Mouse (Mus musculus) gastrocnemius, postnatal 25 days (tissue): ENCODE measurements around the gene Slco1a5. TPM values are rescaled to one million over a fixed set of nuclear protein-coding genes. Genes with fewer than 3 reads are reported as not detected.
"Not testable (repeated sequence)": the region's sequence is repeated elsewhere in the genome, so short reads cannot be mapped to it uniquely, and the experiment has no call there.

Experiments
- DNase-seq: peaks from one replicate; pipeline ENCODE4 v3.0.0; 2022
- total RNA-seq, 2 experiments: library from RNA; stranded (reverse); gene quantifications; 1 replicate in 1 of 2; 2 replicates in 1 of 2; pipeline ENCODE4 v1.2.3; 2021

The Slco1a5 gene
- total RNA-seq, 2 experiments from 2014 or later = not detected

DNA sequence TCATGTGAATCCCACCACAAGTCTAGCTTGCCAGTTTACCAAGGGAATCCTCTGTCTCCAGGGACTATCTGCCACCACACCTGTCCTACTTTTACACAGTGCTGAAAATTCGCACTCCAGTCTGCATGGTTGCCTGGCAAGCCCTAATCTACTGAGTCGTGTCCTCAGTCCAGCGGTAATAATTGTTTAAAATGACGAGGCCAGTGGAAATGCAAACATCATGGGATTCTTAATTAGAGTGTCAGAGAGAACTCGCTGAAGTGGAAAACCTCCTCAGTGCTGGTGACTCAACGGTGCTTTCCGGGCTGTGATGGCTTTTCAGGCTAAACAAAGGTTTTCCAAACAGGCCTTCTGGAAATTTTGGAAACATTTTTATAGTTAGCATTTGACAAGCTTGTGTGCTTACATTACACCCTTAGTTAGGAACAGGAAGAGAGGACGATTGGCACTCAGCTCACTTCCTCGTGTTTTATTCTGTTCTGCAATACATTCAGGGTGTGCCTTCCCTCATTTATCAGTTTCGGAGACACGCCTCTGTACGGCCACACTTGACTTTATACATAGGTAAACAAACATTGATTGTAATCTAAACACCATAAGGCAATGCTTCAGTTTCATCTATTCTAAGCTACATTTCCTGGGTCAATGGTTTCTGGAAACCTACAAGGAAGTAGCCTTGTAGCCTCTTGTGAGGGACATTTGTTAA, 33.2 kb downstream of the Slco1a5 start:
- DNase-seq = no peak

DNA sequence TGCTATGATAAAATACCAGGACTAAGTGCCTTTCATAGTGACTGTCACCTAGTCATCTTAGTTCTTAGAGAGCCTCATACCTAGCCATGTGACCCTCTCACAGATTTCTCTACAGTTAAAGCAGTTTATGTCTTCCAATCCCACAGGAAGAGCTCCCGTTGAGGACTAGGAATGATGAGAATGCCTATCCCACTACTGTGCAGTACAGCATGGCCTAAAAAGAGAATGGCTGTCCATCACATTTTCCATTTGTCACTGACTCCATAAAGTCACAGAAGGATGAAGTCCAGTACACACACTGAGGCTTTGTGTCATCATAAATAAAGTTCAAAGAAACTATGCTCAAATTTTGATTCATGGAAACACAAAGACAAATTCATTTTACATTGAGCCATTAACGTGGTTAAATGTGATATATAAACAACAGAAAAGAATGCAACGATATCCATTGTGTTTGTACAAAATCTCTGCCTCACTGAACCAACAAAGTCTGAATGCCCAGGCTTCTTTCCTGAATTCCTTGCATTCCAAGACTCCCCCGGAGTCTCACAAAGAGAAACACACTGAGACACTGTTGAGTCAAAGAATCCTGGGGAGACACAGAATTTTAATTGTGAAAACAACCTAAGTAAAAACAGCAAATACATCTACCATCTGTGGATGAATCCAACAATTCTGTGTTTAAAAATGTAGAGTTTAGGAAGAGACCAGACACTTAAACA, 46.9 kb downstream of the Slco1a5 start:
- no peak for DNase-seq

DNA sequence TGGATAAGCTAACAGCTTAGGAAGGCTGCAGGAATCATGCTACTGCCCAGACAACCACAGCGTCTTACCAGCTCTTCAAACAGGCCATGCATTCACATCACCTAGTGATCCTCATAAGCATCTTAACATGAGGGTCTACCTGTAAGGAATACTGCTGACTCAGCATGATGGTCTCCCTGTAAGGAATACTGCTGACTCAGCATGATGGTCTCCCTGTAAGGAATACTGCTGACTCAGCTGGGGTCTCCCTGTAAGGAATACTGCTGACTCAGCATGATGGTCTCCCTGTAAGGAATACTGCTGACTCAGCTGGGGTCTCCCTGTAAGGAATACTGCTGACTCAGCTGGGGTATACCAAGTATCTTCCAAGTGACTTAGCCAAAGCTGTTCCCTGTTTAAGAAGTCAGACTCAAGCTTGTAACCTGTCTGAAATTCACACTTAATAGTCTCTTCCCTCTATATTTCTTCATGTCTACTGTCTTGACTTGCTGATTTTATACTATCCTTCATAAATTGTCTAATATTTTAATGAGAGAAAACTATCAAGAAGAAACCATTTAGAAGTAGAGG, 72.0 kb downstream of the Slco1a5 start:
- not testable (repeated sequence) for DNase-seq

DNA sequence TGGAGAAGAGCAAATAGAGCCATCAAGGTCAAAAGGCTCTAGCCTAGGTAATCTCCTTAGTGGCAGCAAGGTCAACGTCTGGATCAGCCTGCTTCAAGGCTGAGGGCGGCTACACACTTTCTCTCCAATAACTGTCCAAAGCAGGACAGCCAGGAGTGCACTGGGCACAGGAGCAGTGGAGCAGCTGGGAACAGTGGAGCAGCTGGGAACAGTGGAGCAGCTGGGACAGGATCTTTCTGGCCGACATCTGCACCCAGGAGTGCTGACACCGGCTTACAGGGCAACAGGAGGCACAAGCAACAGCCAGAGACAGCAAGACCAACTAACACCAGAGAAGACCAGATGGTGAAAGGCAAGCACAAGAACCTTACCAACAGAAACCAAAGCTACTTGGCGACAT, 77.7 kb downstream of the Slco1a5 start:
- DNase-seq = no peak

DNA sequence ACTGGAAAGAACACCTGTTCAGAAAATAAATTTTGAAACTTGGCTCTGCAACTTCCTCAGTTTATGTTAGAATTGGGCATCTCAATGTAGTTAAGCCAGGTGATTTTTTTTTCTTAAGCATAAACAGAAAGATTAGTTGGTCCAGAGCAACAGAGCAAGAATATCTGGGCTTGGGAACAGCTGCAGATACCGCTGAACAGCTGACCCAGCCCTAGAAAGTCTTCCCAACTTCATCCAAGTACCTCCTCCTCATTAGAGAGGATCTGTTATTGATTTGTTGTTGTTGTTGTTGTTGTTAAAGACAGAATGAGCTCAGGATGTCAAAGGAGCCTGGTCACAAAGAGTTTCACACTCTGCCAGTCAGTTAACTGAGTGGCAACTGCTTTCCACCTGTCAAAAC, 83.3 kb downstream of the Slco1a5 start:
- no peak for DNase-seq

DNA sequence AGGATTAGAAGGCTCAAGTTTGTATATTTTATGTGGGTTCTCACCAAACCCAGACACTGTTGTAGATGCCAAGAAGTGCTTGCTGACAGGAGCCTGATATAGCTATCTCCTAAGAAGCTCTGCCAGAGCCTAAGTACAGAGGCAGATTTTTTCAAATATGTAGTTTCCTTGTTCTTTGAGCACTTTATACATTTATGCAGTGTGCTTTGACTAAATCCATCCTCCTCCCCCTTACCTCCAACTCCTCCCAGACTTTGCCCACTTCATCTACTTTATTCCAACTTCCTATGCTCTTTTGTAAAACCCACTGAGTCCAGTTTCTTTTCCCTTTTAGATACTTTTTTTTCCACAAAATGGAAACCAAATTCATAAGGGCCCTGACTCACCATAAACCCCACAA, 102.6 kb downstream of the Slco1a5 start:
- DNase-seq = no peak

DNA sequence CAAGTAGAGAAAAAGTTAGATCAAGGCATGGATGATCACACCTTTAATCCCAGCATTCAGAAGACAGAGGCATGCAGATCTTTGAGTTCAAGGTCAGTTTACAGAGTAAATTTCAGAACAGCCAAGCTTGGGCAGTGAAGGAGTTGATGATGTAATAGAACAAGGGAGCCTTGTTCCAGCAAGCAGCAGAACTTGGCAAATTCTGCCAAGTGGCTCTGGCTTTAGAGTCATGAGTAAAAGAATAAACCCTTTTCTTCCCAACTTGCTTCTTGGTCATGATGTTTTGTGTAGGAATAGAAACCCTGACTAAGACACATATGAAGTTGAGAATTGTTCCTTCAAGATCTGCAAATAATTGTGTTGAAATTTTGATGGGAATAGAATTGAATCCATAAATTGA, 111.0 kb downstream of the Slco1a5 start:
- DNase-seq = no peak

DNA sequence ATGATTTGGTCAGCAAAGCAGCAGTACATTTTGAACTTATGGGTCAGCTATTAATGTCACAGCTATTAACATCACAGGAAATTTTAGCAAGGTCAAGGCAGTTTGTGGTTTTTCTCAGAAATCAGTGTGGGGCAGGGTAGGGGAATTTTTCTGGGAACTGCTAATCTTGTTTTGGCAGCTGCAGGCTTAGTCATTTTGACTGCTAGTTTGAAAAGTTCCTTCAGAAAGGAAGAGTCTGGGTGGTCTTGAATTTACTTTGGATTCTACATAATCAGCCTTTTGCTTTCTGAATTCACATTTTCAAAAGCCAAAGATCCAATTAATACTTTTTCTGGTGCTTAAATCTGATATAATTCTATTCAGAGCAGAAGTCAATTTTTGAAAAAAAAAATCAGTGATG, 113.0 kb downstream of the Slco1a5 start:
- no peak for DNase-seq

DNA sequence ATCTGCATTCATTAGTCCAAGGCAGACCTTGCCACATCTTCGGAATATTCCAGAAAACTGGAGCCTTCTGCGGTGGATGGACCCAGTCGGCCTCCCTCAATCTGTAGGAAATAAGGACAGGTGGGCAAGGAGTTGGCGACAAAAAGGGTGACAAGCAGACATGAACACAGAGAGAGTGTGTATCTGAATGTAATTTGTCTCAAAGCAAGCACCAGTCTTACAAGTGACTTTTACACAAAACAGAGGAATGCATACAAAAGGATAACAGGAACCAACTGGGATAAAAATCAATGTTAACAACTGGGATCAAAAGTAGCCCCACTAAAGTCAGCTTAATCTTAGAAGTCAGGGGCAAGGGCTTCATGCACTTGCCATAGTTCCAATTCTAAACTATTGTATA, 114.4 kb downstream of the Slco1a5 start, which contains the start of gene Slco1a6:
Slco1a6 (minus strand) TSS at position 101 of the 400 bp plus-strand sequence.
- no peak for DNase-seq

DNA sequence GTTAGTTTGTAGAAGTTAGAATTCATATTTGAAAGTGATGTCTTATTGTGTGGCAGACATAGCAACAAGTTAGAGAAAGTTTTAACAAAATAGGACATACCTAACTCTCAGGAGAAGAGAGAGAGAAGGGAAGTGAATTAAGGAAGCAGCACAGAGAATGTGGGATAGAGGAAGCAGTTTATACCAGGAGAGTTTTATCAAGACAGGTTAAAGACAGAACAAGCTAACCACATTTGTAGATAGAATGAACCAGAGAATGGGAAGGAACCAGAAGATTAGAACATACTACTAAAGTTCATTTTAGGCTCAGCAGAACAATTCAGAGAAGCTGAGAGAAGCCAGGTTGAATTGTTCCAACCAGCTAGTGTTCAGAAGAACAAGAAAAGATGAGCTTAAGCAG, 122.3 kb downstream of the Slco1a5 start:
- no peak for DNase-seq

DNA sequence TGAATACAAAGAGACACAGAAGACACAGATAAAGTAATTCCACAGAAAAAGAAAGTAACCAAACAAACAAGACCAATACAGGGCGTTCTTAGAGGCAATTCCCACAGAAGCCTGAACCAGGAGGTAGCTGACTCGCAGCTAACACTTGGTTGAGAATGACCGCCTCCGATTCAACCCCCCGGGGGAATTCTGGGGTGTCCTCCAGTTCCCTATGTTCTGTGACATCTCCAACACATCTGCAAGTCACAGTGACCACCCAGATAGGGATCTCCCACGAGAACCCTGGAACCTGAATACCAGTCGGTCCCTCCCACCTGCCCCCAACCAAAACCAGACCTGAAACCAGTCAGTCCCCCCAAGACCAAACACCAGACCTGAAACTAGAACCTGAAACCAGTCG, 128.5 kb downstream of the Slco1a5 start:
- DNase-seq = no peak

DNA sequence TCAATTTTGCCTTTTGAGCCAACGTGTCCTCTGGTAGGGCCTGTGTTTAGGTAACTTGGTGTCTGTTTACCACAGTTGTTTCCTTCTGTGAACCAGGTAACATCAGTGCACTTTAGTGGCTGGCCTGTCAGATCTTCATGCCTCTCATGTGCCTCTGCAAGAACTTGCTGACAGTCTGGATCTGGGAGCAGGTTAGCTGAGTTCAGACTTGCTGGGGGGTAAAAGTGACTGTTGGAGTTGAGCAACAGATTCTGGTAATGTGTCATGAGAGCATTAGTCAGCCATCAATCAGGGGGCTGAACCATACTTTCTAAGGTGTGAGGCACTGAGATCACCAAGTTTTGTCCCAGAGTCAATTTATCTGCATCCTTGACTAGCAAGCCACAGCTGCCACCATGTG, 130.8 kb downstream of the Slco1a5 start:
- DNase-seq = no peak

DNA sequence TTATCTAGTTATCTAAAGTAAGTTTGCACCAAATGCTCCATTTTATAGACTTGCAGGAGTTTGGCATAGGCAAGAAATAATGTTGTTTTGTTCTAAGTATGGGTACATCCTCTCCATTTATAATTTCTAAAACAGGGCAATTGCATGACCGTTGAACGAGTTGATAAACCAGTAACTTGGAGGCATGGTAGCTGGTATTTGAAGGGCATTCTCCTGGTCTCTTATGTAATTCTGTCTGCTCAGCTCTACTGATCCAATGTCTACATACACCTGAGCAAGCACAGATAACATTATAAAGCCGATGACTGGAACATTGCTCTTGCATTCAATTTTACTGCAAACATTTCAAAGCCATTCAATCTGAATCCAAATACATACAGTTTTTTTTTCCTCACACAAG, 135.4 kb downstream of the Slco1a5 start:
- no peak for DNase-seq

DNA sequence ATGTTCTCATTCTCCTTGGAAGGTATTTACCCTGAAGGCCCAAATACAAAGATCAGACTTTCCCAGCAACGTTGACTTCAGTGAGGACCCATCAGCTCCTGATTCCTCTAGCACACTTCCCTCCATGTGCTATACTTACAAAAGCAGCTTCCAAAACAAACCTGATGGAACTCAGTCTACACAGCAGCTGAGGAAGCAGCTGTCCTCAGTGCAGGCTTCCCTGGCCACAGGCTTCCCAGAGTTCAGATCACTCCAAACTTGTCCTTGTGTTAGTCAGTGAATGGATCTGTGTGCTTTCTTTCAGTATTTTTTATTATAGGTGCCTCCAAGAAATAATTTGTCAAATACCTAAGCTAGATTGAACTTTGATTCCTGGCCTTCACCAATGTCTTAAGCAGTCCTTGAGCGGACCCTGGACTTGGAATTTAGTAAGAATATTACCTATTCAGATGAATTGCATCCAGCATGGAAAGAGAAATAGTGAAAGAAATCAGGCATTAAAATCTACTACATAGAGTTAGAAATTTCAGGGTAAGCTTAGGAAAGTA, 136.8 kb downstream of the Slco1a5 start:
- DNase-seq = no peak

Other genes starting within 250 kb of the Slco1a5 start
- not detected for gene Slco1a6, start 114.5 kb downstream of the Slco1a5 start, total RNA-seq
- not detected for gene Iapp, start 24.6 kb downstream of the Slco1a5 start, total RNA-seq
- 1 to 10 TPM; 5.9 to 8.0 TPM for gene Pyroxd1, start 22.7 kb upstream of the Slco1a5 start, total RNA-seq
- gene Recql, start 64.1 kb upstream of the Slco1a5 start, total RNA-seq = 1 to 10 TPM; 4.1 to 4.7 TPM
- gene Golt1b, start 64.2 kb upstream of the Slco1a5 start, total RNA-seq = 10 to 100 TPM; 13.0 to 16.5 TPM
- 1 to 10 TPM in 1 of 2 experiments, not detected in 1; 1.0 TPM for gene Spx, start 90.5 kb upstream of the Slco1a5 start, total RNA-seq
- gene Gys2, start 150.1 kb upstream of the Slco1a5 start, total RNA-seq = not detected
- gene Ldhb, start 185.0 kb upstream of the Slco1a5 start, total RNA-seq = 100 to 1,000 TPM; 120 to 334 TPM
- 1 to 10 TPM; 8.2 to 8.8 TPM for gene Kcnj8, start 248.6 kb upstream of the Slco1a5 start, total RNA-seq